Comparison of ENCODE assay signal across 18 mouse cellular contexts in the genomic region with DNA sequence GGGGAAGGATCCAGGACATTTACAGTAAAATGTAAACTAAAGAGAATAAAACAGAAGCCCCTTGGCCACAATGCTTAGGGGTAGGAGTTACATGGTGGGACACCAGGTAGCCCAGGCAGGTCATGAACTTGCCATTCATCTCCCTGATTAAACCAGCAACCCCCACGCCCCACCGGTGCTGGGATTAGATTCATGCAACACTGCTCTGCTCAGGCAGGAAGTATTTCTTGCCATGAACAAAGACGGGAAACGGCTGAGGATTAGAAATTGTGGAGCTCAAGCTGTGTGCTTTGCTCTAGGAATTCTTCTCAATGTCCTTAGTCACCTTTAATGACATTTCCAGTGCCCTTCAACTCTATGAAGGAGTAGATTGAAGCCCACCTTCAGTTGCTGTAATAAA.
A peak's percentile ranks its signal among the peaks of the same experiment; 100 is the strongest.
DNase-seq lines count a peak whose midpoint lies in the region; ATAC-seq and TF ChIP-seq lines count a peak whose summit lies in the region.
"Had no signal": no experiment of that assay in that cellular context is flagged by ENCODE, and none has a peak within 500 bp of the region (broad histone marks: within the 10 kb centered on the region; RNA-seq: fewer than 3 reads in every experiment).

No protein-coding gene starts in this region.

- TF ChIP-seq EP300 in heart, adult 2 months (IDR thresholded peaks at IDR 0.05; ENCODE audit: insufficient read depth, low read depth, low read length) = 0 out of 2 replicates have a peak, but pooled peaks have one; percentile 68

- no peak overlapping the region for H3K9ac ChIP-seq in heart, adult 2 months (ENCODE audit: low read depth, low read length)
- H3K9ac ChIP-seq in limb, embryonic 14.5 days (ENCODE audit: low read depth, low read length, severe bottlenecking) = no peak overlapping the region
- H3K9ac ChIP-seq in liver, embryonic 11.5 days (ENCODE audit: low read depth, low read length) = no peak overlapping the region
- H3K9ac ChIP-seq: forebrain, embryonic 13.5 days; liver, embryonic 15.5 days; midbrain, embryonic 12.5 days; neural tube, embryonic 13.5 days had no signal

- ATAC-seq in limb, embryonic 14.5 days (ENCODE audit: low FRiP score, low read depth) = no peak
- ATAC-seq in liver, embryonic 11.5 days (replicated peaks; ENCODE audit: low FRiP score) = no peak
- ATAC-seq: forebrain, embryonic 13.5 days had no signal

- no peaks in the 10 kb centered on the region for H3K27me3 ChIP-seq in heart, adult 2 months (ENCODE audit: control insufficient read depth, insufficient read depth, low read length)
- no peaks in the 10 kb centered on the region for H3K27me3 ChIP-seq in limb, embryonic 14.5 days (ENCODE audit: control insufficient read depth, insufficient read depth, low read length)
- no peaks in the 10 kb centered on the region; the same call in 1 of the 2 replicates for H3K27me3 ChIP-seq in liver, embryonic 11.5 days (replicated peaks; ENCODE audit: control insufficient read depth, insufficient read depth, low read length)
- H3K27me3 ChIP-seq: CH12.LX; forebrain, embryonic 13.5 days; liver, embryonic 15.5 days had no signal

- intact Hi-C loops in heart, adult 2 months (cut with DNase I) = loop anchor here (2.0 kb wide), 1 partner anchor 55 kb away; no protein-coding TSS in a partner anchor
- intact Hi-C loops in heart, postnatal 36 days (cut with DNase I) = no loop called here
- intact Hi-C loops in heart, postnatal 25 days (cut with DNase I) = no loop called here

- H3K4me3 ChIP-seq in heart, adult 2 months = no peak overlapping the region
- H3K4me3 ChIP-seq in limb, embryonic 14.5 days (replicated peaks; ENCODE audit: low read length) = no peak overlapping the region
- H3K4me3 ChIP-seq in liver, embryonic 11.5 days (ENCODE audit: low read depth, low read length) = no peak overlapping the region
- H3K4me3 ChIP-seq: forebrain, embryonic 13.5 days; liver, embryonic 15.5 days; midbrain, embryonic 12.5 days; neural tube, embryonic 13.5 days had no signal

- WGBS in heart, adult 2 months = 30% methylated on average over 4 of the region's 4 CpGs
- 38% methylated on average over 4 of the region's 4 CpGs for WGBS in limb, embryonic 14.5 days
- 62% methylated on average over 4 of the region's 4 CpGs for WGBS in liver, embryonic 11.5 days

- peaks cover 3% of the 10 kb centered on the region for H3K4me1 ChIP-seq in heart, adult 2 months (ENCODE audit: control insufficient read depth, insufficient read depth, low read length)
- peaks cover 18% of the 10 kb centered on the region for H3K4me1 ChIP-seq in limb, embryonic 14.5 days (ENCODE audit: control insufficient read depth, insufficient read depth, low read length)
- no peaks in the 10 kb centered on the region for H3K4me1 ChIP-seq in liver, embryonic 11.5 days (replicated peaks; ENCODE audit: control insufficient read depth, insufficient read depth, low read length)
- H3K4me1 ChIP-seq: liver, embryonic 15.5 days had no signal

- no peak for TF ChIP-seq CTCF in heart, adult 2 months (IDR thresholded peaks at IDR 0.05)

- peak in 1 of 2 experiments; percentile 33 for DNase-seq in heart, adult 2 months
- no peak for DNase-seq in heart, postnatal 36 days
- DNase-seq in kidney, postnatal 4 days = peak; percentile 27 to 37
- DNase-seq in kidney, adult 8-10 months = no peak
- peak; percentile 19 for DNase-seq in heart, postnatal 25 days (ENCODE audit: low spot score)
- DNase-seq in limb, embryonic 14.5 days (ENCODE audit: low spot score) = peak; percentile 5
- DNase-seq in liver, embryonic 11.5 days (ENCODE audit: low spot score) = no peak
- DNase-seq in right cerebral cortex, postnatal 4 days = no peak
- DNase-seq: adrenal gland, adult 8-10 months; cerebellum, adult 11 months; cerebellum, postnatal 25 days; thymus, postnatal 4 days had no signal

- peak overlapping the region; percentile 28; the same call in 1 of the 2 replicates for H3K27ac ChIP-seq in heart, adult 2 months
- no peak overlapping the region; the same call in 1 of the 2 replicates for H3K27ac ChIP-seq in limb, embryonic 14.5 days (replicated peaks; ENCODE audit: low read depth, low read length)
- H3K27ac ChIP-seq in liver, embryonic 11.5 days (ENCODE audit: low read depth, low read length) = no peak overlapping the region
- H3K27ac ChIP-seq: forebrain, embryonic 13.5 days; liver, embryonic 15.5 days; macrophage; midbrain, embryonic 12.5 days; neural tube, embryonic 13.5 days had no signal

- H3K36me3 ChIP-seq in heart, adult 2 months (ENCODE audit: control insufficient read depth, insufficient read depth, low read length) = no peaks in the 10 kb centered on the region
- no peaks in the 10 kb centered on the region for H3K36me3 ChIP-seq in limb, embryonic 14.5 days (ENCODE audit: control insufficient read depth, insufficient read depth, low read length)
- H3K36me3 ChIP-seq in liver, embryonic 11.5 days (ENCODE audit: control insufficient read depth, insufficient read depth, low read length) = no peaks in the 10 kb centered on the region
- H3K36me3 ChIP-seq: liver, embryonic 15.5 days; midbrain, embryonic 12.5 days; neural tube, embryonic 13.5 days had no signal

- no peaks in the 10 kb centered on the region for H3K9me3 ChIP-seq in limb, embryonic 14.5 days (ENCODE audit: control insufficient read depth, low read length)
- peaks cover 3% of the 10 kb centered on the region; the same call in 1 of the 2 replicates for H3K9me3 ChIP-seq in liver, embryonic 11.5 days (ENCODE audit: control insufficient read depth, low read length)
- H3K9me3 ChIP-seq: forebrain, embryonic 13.5 days; liver, embryonic 15.5 days; midbrain, embryonic 12.5 days; neural tube, embryonic 13.5 days had no signal

- no peak for TF ChIP-seq POLR2A in heart, adult 2 months (IDR thresholded peaks at IDR 0.05; ENCODE audit: insufficient read depth, low read depth, low read length)
- TF ChIP-seq POLR2A in limb, embryonic 14.5 days (IDR thresholded peaks at IDR 0.05; ENCODE audit: borderline replicate concordance, extremely low read depth, insufficient read depth, insufficient read length) = no peak

- H3K79me2 ChIP-seq in heart, adult 2 months (replicated peaks; ENCODE audit: control insufficient read depth, insufficient read depth, low read length) = no peaks in the 10 kb centered on the region

- 0 out of 2 replicates have a peak overlapping the region, but pooled peaks have one; percentile 22 for H3K4me2 ChIP-seq in limb, embryonic 14.5 days (replicated peaks; ENCODE audit: low read depth, low read length, severe bottlenecking)
- no peak overlapping the region for H3K4me2 ChIP-seq in liver, embryonic 11.5 days
- H3K4me2 ChIP-seq: forebrain, embryonic 13.5 days; liver, embryonic 15.5 days; midbrain, embryonic 12.5 days; neural tube, embryonic 13.5 days had no signal

Comparison
In these comparisons a context has a peak if more than half of its experiments do, and no peak if none do; other contexts are left out.
1. DNase-seq: peak in kidney, postnatal 4 days (2 of 2), heart, postnatal 25 days (single experiment) and limb, embryonic 14.5 days (single experiment); none in heart, postnatal 36 days (0 of 2), kidney, adult 8-10 months (0 of 2), liver, embryonic 11.5 days (single experiment) and right cerebral cortex, postnatal 4 days (single experiment).